Mouse (Mus musculus) forebrain, embryonic 12.5 days (tissue): Measurements from ENCODE around the gene Smpd3. TPM values are rescaled to one million over a fixed set of nuclear protein-coding genes. Genes with fewer than 3 reads are reported as not detected.
A peak's percentile ranks its signal among the peaks of the same experiment; 100 is the strongest.

Experiments
- ATAC-seq: fragments of 200-750 bp; cut with Nextera tagmentation; 2 replicates; pipeline ENCODE4 v1.8.0; 2017; ENCODE audit warnings: moderate TSS enrichment; ENCODE audit not compliant: low FRiP score
- H3K27ac ChIP-seq: fragments of 300-500 bp; sonication (generic); 2 replicates; pipeline ENCODE4 v1.5.1; 2016; ENCODE audit warnings: mild to moderate bottlenecking
- H3K27me3 ChIP-seq: fragments of 300-500 bp; sonication (generic); 2 replicates; pipeline ENCODE4 v1.6.1; 2016; ENCODE audit warnings: mild to moderate bottlenecking
- H3K36me3 ChIP-seq: fragments of 300-500 bp; sonication (generic); replicated peaks from 2 replicates; pipeline ENCODE4 v1.6.1; 2016; ENCODE audit warnings: mild to moderate bottlenecking
- H3K4me1 ChIP-seq: fragments of 300-500 bp; sonication (generic); 2 replicates; pipeline ENCODE4 v1.6.1; 2016
- H3K4me2 ChIP-seq: fragments of 300-500 bp; sonication (generic); 2 replicates; pipeline ENCODE4 v1.6.1; 2016; ENCODE audit warnings: mild to moderate bottlenecking, moderate library complexity
- H3K4me3 ChIP-seq: fragments of 300-500 bp; sonication (generic); replicated peaks from 2 replicates; pipeline ENCODE4 v1.5.1; 2016; ENCODE audit warnings: mild to moderate bottlenecking
- H3K9ac ChIP-seq: fragments of 300-500 bp; sonication (generic); 2 replicates; pipeline ENCODE4 v1.6.1; 2016; ENCODE audit warnings: mild to moderate bottlenecking
- H3K9me3 ChIP-seq: fragments of 300-500 bp; sonication (generic); 2 replicates; pipeline ENCODE4 v1.6.1; 2016
- WGBS: fragments of 180-500 bp; shearing (Covaris S2); methylation state at CpG from one replicate; pipeline ENCODE4 v1.1.7; 2016; 5-methylcytosine and 5-hydroxymethylcytosine counted together
- polyA plus RNA-seq: library from polyadenylated mRNA; unstranded; fragments of >200 nt; fragmentation: Nextera tagmentation; extraction: Ambion mirVana; gene quantifications from 2 replicates; pipeline ENCODE4 v1.2.1, GENCODE M21; 2016

Smpd3 gene
- polyA plus RNA-seq = 24.4 and 30.0 TPM in 2 replicates

DNA sequence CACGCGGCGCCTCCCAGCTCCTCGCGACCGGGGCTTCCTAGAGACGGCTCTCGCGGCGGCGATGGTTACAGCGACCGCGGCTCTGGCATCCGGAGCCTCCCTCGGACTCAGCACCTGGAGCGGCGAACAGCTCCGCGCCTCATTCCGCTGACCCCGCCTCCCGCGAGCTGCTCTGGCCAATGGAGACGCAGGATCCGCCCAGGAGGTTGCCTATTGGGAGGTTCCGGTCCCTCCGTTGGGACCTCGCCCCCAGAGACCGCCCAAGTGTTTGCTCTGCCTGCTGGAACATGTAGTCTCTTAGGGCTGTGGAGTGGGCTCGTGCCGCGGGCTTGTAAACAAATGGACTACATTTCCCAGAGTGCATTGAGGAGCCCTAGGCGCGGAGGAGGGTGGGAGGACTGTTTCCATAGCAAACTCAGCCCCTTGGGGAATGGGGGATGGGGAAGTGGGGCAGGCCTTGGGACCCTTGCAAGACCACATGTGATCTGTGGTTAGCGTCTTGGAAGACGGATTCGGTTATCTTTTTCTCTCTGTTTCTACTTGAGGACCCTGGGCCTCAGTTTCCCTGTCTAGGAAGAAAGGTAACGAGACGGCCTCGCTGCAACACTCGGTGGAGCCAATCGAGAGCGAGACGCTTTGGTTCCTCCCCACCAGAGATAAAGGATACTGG lies at the start of gene Smpd3:
Gene Smpd3 (minus strand): TSS at position 137 of the 670 bp plus-strand sequence.
- Histone ChIP-seq H3K36me3 (no peaks in the 10 kb centered on the region), H3K4me3 (peak within 1 kb of the TSS; percentile 63), H3K9me3 (no peaks in the 10 kb centered on the region), H3K27ac (peak within 1 kb of the TSS; percentile 86), H3K4me2 (peak within 1 kb of the TSS; percentile 78), H3K9ac (peak within 1 kb of the TSS; percentile 86), H3K4me1 (peaks cover 33% of the 10 kb centered on the region), H3K27me3 (peaks cover 24% of the 10 kb centered on the region)
- WGBS = under 1% methylated on average over 45 of the region's 45 CpGs
- peak; percentile 99 for ATAC-seq

DNA sequence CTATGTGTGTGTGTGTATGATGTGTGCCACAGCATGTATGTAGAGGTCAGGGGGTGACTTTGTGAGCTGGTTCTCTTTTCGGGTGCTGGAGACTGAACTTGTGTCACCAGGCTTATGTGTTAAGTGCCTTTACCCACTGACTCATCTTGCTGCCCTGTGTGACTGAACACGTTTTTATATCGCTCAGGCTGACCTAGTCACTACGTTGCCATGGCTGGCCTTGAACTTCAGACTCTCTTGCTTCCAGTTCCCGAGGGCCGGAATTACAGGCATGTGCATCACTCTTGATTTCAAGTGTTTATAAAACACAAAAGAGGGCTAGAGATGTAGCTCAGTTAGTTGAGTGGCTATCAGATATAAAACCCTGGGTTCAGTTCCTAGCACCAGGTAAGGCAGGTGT lies 43.2 kb upstream of the Smpd3 start:
- no peaks in the 10 kb centered on the region for H3K27me3 ChIP-seq
- H3K36me3 ChIP-seq = no peaks in the 10 kb centered on the region
- H3K27ac ChIP-seq = no peak overlapping the region
- no peak for ATAC-seq
- H3K9me3 ChIP-seq = no peaks in the 10 kb centered on the region
- no peak overlapping the region for H3K9ac ChIP-seq
- WGBS = 89% methylated on average over 6 of the region's 6 CpGs
- H3K4me3 ChIP-seq = no peak overlapping the region
- peaks cover 6% of the 10 kb centered on the region; the same call in 1 of the 2 replicates for H3K4me1 ChIP-seq
- H3K4me2 ChIP-seq = no peak overlapping the region

DNA sequence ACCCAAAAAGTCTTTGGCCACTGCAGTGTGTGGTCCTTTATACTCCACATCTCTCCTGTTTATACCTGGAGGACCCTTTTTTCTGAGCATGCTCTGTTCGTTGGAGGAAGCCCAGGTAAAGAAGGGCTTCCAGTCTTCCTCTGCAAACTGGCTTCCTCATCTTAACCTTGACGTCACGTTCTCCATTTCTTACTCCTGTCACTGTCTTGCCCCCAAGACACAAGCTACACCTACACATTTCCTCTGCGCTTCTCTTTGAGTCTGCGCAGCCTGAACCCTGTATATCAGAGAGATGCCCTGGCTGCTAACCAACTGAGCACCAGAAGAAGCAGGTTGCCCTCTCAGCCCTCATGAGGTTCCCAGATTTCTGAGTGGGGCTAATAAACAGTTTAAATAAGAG lies 41.6 kb upstream of the Smpd3 start:
- no peak for ATAC-seq
- no peaks in the 10 kb centered on the region for H3K36me3 ChIP-seq
- no peak overlapping the region for H3K9ac ChIP-seq
- H3K27me3 ChIP-seq = no peaks in the 10 kb centered on the region
- no peak overlapping the region for H3K4me2 ChIP-seq
- peaks cover 6% of the 10 kb centered on the region; the same call in 1 of the 2 replicates for H3K4me1 ChIP-seq
- 89% methylated on average over 5 of the region's 5 CpGs for WGBS
- no peaks in the 10 kb centered on the region for H3K9me3 ChIP-seq
- H3K27ac ChIP-seq = no peak overlapping the region
- no peak overlapping the region for H3K4me3 ChIP-seq

DNA sequence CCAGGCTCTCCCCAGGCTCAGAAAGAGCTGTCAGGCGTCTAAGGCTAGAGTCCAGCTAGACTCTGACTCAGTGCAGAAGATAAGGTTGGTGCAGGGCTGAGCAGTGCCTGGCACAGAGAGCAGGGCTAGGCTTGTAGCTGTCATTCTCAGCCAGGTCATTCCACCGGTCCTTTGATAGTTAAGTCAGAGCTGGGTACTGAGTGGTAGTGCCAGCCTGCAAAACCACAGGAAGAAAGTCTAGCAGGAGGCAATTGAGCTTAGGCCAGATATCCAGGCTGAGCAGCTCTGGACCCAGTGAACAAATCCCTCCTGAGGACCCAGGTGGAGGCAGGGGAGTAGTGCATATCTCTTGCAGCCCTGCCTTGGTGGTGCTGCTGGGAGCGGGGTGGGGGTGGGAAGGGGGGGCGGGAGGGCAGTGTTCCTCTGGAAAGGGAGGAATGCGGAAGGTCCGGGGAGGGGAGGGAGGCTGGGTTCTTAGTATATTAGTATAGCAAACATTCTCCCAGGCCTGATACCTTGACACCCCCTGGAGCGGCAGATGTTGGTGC lies 40.8 kb upstream of the Smpd3 start:
- peaks cover 6% of the 10 kb centered on the region; the same call in 1 of the 2 replicates for H3K4me1 ChIP-seq
- no peaks in the 10 kb centered on the region for H3K36me3 ChIP-seq
- H3K4me3 ChIP-seq = no peak overlapping the region
- no peak overlapping the region for H3K9ac ChIP-seq
- no peak overlapping the region for H3K4me2 ChIP-seq
- no peaks in the 10 kb centered on the region for H3K9me3 ChIP-seq
- no peaks in the 10 kb centered on the region for H3K27me3 ChIP-seq
- ATAC-seq = no peak
- no peak overlapping the region for H3K27ac ChIP-seq
- WGBS = 68% methylated on average over 7 of the region's 7 CpGs

DNA sequence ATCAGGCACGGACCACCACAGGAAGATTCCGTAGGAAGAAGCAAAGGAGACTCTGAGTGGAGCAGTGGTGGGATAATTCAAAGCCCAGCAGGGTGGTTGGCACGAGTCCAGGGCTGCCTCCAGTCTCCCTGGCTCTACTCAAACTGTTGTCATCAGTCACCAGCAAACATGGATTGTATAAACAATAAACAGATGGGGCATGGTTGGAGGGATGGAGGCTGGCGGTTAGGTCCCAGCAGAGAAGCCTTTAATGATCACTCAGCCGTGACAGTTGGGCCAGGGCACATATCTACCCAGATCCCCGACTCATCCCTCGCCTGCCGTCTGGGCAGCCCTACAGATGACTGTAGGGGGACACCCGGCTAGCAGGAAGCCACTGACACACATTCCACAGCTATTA lies 39.1 kb upstream of the Smpd3 start:
- no peaks in the 10 kb centered on the region for H3K36me3 ChIP-seq
- H3K9me3 ChIP-seq = no peaks in the 10 kb centered on the region
- no peak overlapping the region for H3K9ac ChIP-seq
- no peak overlapping the region for H3K4me2 ChIP-seq
- no peaks in the 10 kb centered on the region for H3K27me3 ChIP-seq
- H3K27ac ChIP-seq = no peak overlapping the region
- ATAC-seq = 0 out of 2 replicates have a peak, but pooled peaks have one; percentile 33
- H3K4me3 ChIP-seq = no peak overlapping the region
- 28% methylated on average over 9 of the region's 9 CpGs for WGBS
- H3K4me1 ChIP-seq = peaks cover 6% of the 10 kb centered on the region; the same call in 1 of the 2 replicates

DNA sequence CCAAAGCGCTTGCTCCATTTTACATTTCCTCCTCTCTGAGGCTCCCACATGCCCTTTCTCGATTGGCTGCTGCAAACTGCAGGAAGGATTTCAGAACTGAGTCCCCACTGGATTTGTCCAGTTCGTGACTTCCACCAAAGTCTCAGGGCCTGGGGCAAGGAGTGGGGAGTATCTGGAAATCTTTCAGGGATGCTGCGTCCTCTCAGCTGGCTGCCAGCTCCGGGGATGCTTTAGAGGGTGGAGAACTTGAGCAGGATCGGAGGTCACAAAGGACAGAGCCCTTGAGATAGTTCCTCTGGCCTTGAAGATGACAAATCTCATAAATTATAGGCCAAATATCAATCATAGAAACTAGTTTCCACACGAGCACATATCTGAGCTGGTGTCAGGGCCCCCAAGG lies 38.2 kb upstream of the Smpd3 start:
- 90% methylated on average over 7 of the region's 7 CpGs for WGBS
- Histone ChIP-seq H3K4me2 (no peak overlapping the region), H3K9ac (no peak overlapping the region), H3K27me3 (no peaks in the 10 kb centered on the region), H3K9me3 (no peaks in the 10 kb centered on the region), H3K4me3 (no peak overlapping the region), H3K27ac (no peak overlapping the region), H3K36me3 (no peaks in the 10 kb centered on the region), H3K4me1 (peaks cover 6% of the 10 kb centered on the region; the same call in 1 of the 2 replicates)
- ATAC-seq = no peak

DNA sequence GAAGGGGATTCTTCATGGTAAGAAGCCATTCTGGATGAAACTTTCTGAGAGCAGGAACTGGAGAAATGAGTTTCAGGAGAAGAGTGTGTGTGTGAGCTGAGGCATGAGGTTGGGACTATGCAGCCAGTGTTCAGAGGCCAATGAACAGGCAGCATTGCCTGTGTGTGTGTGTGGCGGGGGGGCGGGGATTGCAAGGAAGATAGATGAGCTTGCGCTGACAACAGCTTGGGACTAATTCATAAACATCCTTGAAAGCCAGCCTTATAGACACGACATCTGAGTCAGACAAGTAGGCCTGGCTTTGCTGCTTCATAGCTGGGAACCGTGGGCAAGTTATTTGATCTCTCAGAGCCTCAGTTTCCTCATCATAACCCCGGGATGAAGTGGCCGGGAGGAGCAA lies 31.3 kb upstream of the Smpd3 start:
- Histone ChIP-seq H3K9me3 (no peaks in the 10 kb centered on the region), H3K27ac (no peak overlapping the region), H3K4me2 (no peak overlapping the region), H3K27me3 (no peaks in the 10 kb centered on the region), H3K4me3 (no peak overlapping the region), H3K4me1 (no peaks in the 10 kb centered on the region), H3K36me3 (no peaks in the 10 kb centered on the region), H3K9ac (no peak overlapping the region)
- WGBS = 86% methylated on average over 7 of the region's 7 CpGs
- ATAC-seq = no peak

DNA sequence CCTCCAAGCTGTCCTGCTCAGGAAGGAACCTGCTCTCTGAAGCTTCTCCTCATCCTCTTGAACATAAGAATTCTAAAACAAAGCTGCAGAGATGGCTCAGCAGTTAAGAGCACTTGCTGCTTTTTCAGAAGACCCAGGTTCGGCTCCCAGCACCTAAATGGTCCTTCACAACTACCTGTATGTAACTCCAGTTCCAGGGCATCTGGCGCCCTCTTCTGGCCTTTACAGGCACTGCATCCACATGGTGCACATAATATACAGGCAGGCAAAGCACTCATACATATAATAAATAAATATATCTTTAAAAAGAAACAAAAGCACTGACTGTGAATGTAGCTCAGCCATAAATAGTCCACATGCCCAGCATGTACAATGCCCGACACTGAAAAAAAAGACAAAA lies 30.7 kb upstream of the Smpd3 start:
- H3K27ac ChIP-seq = no peak overlapping the region
- no peak overlapping the region for H3K4me2 ChIP-seq
- no peaks in the 10 kb centered on the region for H3K36me3 ChIP-seq
- no peaks in the 10 kb centered on the region for H3K9me3 ChIP-seq
- H3K4me1 ChIP-seq = no peaks in the 10 kb centered on the region
- no peak for ATAC-seq
- no peaks in the 10 kb centered on the region for H3K27me3 ChIP-seq
- WGBS = 69% methylated on average over 3 of the region's 3 CpGs
- no peak overlapping the region for H3K9ac ChIP-seq
- H3K4me3 ChIP-seq = no peak overlapping the region

DNA sequence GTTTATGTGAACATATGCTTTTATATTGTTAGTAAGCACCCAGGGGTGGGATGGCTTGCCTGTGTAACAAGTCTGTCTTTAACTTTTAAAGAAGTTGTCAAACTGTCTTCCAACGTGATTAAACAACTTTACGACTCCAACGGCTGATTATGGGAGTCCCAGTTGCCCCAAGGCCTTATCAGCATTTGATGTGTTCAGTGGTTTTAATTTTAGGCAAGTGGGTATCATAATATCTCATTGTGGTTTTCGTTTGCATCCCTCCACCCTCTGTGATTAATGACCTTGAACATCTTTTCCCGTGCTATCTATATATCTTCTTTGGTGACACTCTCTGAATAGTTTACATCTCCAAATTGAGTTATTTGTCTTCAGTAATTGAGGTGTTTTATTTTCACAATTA lies 27.0 kb upstream of the Smpd3 start:
- Histone ChIP-seq H3K27me3 (no peaks in the 10 kb centered on the region), H3K4me1 (no peaks in the 10 kb centered on the region), H3K9ac (no peak overlapping the region), H3K4me2 (no peak overlapping the region), H3K36me3 (no peaks in the 10 kb centered on the region), H3K4me3 (no peak overlapping the region), H3K27ac (no peak overlapping the region), H3K9me3 (no peaks in the 10 kb centered on the region)
- ATAC-seq = no peak
- 86% methylated on average over 5 of the region's 5 CpGs for WGBS

DNA sequence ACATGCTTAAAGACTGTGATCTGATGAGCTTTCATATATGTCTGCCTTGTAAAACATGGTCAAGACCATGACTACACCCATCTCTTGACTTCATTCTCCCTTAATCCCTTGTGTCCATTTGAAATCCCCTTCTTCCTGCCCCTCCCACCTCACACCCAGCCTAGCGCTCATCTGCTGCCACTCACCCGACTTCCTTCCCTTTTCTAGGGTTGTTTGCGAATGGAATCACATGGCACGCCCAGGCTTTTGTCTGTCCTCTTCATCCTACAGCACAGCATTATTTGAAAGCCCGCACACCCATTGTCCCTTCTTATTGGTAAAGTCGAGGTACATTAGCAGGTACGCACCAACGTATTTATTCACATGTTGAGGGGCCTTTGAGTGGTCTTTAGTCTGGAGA lies 26.5 kb upstream of the Smpd3 start:
- no peak for ATAC-seq
- no peaks in the 10 kb centered on the region for H3K4me1 ChIP-seq
- H3K27ac ChIP-seq = no peak overlapping the region
- 81% methylated on average over 8 of the region's 8 CpGs for whole genome bisulfite sequencing
- no peaks in the 10 kb centered on the region for H3K9me3 ChIP-seq
- no peak overlapping the region for H3K4me2 ChIP-seq
- no peaks in the 10 kb centered on the region for H3K36me3 ChIP-seq
- H3K27me3 ChIP-seq = no peaks in the 10 kb centered on the region
- no peak overlapping the region for H3K9ac ChIP-seq
- H3K4me3 ChIP-seq = no peak overlapping the region

DNA sequence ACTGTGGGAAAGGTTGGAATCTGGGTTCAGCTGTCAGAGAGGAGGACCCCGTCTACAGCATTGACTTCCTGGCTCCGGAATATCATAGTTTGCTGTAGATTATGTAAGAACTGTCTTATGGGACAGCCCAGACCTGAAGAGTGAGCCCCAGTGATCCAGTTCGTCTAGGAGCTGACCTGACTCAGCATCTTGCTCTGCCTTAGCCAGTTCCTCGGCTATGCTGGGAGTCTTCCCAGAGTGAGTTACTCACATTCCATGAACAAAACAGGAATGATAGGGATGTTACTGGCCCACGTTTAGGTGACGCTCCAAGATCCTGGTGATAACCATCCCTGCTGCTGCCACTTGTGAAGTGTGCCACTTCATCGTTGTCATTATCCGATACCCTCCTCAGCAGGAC lies 25.5 kb upstream of the Smpd3 start:
- H3K36me3 ChIP-seq = no peaks in the 10 kb centered on the region
- 88% methylated on average over 8 of the region's 8 CpGs for WGBS
- ATAC-seq = no peak
- no peaks in the 10 kb centered on the region for H3K9me3 ChIP-seq
- H3K9ac ChIP-seq = no peak overlapping the region
- H3K4me2 ChIP-seq = no peak overlapping the region
- no peak overlapping the region for H3K27ac ChIP-seq
- no peaks in the 10 kb centered on the region for H3K4me1 ChIP-seq
- no peaks in the 10 kb centered on the region for H3K27me3 ChIP-seq
- H3K4me3 ChIP-seq = no peak overlapping the region

DNA sequence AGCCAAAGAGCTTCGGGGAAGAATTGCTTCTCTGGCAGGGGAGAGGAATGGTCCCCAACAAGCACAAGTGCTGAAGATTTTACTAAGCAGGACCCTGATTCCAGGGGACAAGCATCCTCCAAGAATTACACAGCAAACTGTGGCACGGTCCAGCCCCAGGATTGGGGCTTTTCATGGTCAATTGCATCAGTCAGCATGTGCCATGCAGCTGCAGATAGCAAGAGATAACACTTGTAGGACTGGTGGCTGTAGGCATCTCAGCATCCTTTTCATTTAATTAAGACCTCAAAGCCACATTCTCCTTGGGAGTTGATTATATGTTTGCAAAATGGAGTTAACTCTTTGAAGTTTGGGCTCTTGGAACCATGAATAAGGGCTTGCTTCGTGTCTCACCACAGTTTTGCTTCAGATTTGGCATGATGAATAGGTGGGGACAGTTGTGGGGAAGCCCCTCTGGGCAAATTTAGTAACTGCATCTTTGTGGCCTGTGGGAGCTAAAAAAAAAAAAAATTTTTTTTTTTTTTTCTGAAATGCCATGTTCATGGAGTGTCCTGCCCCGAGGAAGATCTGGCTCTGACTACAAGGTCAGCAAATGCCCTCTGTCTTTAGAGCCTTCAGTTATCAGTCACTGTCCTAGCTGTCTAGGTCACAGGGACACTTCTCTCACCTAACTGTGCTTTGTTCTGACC lies 22.0 kb upstream of the Smpd3 start:
- H3K9me3 ChIP-seq = no peaks in the 10 kb centered on the region
- no peak overlapping the region for H3K4me2 ChIP-seq
- no peak overlapping the region for H3K9ac ChIP-seq
- WGBS = 73% methylated on average over 4 of the region's 4 CpGs
- no peak overlapping the region for H3K27ac ChIP-seq
- no peaks in the 10 kb centered on the region for H3K4me1 ChIP-seq
- no peaks in the 10 kb centered on the region for H3K27me3 ChIP-seq
- no peak for ATAC-seq
- no peaks in the 10 kb centered on the region for H3K36me3 ChIP-seq
- H3K4me3 ChIP-seq = no peak overlapping the region

DNA sequence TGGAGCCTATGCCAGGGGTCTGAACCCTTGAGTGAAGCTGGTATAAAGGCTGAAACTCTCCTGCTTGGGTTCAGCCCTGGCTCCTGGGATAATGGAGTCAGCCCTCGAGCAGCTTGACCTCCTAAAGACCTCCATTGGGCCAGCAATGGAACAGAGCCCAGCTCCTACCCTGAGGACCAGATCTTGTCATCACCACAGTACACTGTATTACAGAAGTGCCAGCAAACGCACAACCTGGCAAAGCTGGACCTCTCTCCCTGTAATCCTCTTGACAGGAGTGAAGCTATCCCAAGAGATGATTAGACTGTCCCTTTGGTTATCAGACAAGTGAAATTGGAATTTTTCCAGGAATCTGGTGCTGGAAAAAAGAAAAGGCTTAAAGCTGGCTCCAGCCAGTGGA lies 13.3 kb upstream of the Smpd3 start:
- Histone ChIP-seq H3K9me3 (no peaks in the 10 kb centered on the region), H3K27me3 (no peaks in the 10 kb centered on the region), H3K4me3 (no peak overlapping the region), H3K4me1 (no peaks in the 10 kb centered on the region), H3K27ac (no peak overlapping the region), H3K4me2 (no peak overlapping the region), H3K36me3 (no peaks in the 10 kb centered on the region), H3K9ac (no peak overlapping the region)
- ATAC-seq = no peak
- WGBS = 77% methylated on average over 2 of the region's 2 CpGs
